Mouse (Mus musculus) spleen, embryonic (tissue): Measurements from ENCODE around the gene Lmo3.

ENCODE experiments used
- CTCF ChIA-PET: fragments of 350-600 bp; sonication (Branson Sonifier 250); formaldehyde crosslinking; loops from one replicate; lab custom pipeline; 2022; lab: Charles Lee

Gene Lmo3

DNA sequence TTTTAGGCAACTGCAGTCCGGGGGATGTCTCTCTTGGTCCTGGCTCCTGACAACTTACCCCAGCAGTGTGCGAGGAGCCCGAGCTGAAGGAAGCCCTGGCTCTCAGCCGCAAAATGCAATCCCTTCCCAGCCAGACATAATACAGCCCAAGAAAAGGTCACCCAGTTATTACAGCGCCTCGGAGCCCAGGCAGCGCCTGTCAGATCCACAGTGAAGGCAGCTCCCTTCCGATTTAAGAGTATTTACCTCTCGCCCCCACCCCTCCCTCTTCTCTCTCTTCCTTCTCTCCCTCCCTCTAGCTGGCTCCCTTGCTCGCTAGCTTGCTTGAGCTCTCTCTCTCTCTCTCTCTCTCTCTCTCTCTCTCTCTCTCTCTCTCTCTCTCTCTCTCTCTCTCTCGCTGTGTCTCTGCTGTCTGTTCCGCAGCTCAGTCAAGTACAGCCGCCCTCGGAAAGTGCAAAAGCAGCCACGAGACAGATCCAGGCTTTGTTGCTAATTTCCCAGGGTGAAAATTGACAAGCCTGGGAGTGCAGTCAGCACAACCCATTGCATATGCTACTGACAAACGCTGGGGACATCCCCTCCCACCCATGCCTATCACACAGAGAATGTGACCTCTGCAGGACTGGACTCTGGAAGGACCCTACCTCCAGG lies 159.0 kb downstream of the Lmo3 start:
- CTCF ChIA-PET: no interaction called here

DNA sequence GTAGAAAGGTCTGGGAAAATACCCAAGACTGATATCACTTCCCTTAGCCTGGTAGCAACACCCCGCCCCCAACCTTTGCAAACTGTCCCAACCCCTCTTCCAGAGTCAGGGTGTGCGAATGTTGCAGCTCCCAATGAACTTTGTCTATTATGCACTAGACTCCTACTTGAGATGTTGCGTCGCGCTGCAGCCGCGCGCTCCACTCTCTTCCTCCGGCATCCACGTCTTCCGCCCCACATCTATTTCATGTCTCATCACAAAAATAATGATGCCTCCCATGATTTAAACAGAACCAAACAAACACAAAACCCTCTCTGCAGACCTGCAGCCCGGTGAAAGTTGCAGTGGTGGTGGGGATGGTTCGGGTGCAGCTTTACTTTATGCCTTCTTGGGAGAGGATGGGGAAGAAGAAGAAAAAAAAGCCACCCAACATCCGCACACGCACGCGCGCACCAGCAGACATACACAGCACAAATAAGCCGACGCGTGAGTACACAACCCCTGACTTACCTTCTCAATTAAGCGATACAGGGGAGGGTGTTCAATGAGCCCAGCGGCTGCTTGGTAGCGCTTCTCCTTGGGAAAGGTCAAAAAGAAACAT lies 159.7 kb downstream of the Lmo3 start:
- CTCF ChIA-PET: no interaction called here

DNA sequence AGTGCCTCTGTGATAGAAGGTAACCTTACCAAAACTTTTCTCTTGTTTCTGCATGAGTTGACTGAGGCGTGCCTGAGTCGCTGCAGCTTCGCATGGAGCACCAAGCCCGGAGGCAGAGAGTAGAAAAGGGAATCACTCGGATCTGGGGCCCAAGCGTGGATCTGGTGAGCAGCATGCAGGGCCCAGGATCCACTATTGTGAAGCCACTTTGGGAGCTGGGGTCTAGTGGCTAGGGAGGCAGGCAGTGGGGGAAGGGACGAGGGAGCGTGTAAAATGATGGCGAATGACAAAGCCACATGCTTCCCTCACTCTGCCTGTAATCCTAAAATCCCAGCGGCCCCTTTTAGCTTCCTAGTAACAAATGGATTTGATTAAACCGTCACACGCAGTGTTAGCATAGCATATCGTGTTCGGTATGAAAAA lies 160.6 kb downstream of the Lmo3 start:
- CTCF ChIA-PET: no interaction called here

DNA sequence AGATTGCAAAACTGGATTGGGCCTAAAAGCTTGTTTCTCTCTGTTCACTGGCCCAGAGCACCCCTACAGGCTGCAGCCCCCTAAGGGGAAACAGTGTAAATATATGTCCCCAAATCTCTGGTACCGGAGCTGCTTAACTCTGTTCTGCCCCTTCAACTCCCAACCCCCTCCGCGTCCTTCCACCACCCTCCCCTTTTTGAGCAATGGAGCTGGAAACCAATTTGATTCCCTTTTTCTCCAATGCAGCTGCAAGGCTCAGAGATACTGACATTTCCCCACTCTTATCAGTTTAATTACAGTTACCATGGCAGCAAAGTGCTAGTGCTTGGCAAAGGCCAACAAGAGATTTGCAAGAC lies 161.3 kb downstream of the Lmo3 start:
- CTCF ChIA-PET: interaction anchor here (0.7 kb wide), 1 partner anchor 42 kb away, joined by 4 read pairs; no protein-coding TSS in a partner anchor

DNA sequence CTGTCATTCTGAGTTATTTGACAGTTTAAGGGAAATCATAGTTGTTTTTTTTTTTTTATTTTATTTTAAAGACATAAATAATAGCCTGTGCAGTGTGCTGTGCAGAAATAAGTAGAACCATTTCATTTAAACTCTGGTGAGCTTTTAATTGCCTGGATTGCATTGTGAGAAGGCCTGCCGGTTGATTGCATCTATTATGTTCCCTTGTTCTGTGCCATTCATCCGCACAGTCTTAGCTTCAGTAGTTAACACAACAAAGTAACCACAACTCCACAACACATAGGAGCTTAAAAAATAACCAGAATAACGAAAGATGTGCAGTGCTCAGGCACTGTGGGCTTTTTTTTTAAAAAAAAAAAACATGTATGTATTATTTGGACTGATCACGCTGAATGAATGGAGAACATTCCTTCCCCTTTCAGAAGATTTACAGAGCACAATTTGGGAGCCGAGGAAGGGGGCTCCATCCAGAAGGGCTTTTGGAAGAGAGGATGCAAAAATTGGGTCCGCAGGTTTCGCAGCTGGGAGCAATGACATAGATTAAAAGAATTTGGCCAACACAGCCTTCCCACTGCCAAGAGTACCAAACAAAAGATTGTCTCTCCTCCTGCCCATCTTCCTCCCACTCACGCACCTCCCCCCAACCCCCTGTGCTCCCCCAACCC lies 161.8 kb downstream of the Lmo3 start:
- CTCF ChIA-PET: interaction anchor here (0.6 to 0.7 kb wide), 2 partner anchors 11 to 42 kb away, joined by 4 to 7 read pairs; no protein-coding TSS in a partner anchor

DNA sequence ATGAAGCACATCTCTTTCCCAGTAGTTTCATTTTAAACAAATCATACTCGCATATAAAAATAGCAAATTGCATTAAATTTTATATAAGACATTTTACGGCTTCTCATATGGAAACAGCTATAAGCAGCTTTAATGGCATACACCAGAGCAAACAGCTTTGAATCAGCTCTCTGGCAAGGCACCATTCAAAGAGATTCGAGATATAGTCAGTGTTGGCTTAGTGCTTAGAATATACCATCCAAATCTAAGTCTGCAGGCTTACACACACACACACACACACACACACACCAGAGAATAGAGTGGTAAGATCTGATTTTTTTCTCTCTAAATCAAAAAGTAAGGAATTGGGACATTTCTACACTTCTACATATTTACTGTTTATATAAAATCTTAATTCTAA lies 169.7 kb downstream of the Lmo3 start:
- CTCF ChIA-PET: no interaction called here

DNA sequence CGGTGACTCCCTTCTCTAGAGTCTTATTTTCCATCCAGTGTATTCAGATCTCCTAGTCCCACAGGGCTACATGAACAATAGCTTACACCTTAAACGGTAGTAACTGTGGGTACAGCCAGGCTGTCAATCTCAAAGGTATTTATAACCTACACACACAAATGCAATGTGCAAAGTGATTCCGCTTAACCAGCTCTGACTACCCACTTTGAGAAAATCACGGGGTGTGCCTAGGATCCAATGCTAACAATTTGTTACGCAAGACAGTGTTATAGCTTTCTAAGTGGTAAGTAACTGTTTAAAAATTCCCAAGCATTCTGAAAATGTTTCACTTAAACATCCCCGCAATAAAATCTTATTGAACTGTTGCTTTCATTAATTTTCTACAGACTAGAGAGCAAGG lies 179.7 kb downstream of the Lmo3 start:
- CTCF ChIA-PET: no interaction called here

DNA sequence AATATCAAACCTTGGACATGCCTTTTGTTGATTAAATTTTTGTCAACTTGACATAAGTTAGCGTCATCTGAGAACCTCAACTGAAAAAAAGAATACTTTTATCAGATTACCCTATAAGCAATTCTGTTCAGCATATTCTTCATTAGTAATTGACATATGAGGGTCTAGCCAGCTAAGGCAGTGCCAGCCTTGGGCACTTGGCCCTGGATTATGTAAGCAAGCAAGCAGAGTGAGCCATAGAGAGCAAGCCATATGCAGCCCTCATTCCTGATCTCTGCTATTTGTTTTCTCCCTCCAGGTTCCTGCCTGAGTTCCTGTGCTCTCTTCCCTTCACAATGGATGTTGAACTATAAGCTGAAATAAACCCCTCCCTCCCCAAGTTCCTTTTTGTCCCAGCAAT lies 182.9 kb downstream of the Lmo3 start:
- CTCF ChIA-PET: no interaction called here

DNA sequence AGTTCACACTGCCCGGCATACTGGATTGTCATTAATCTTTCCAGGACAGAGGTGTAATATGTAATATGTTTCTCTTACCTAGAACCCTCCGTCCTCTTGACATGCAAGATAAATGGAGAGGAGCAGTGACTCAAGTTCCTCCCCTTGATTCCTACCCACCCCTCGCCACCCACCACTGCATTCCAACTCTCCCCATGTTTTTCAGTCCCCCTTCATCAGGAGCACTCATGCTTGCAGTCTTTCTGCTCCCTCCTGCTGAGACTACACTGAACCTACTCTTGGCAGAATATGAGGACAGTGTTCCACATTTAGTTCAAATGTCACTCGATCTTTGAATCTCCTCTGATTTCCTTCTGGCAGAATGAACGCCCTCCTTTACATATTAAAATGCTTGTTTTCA lies 190.7 kb downstream of the Lmo3 start:
- CTCF ChIA-PET: no interaction called here

DNA sequence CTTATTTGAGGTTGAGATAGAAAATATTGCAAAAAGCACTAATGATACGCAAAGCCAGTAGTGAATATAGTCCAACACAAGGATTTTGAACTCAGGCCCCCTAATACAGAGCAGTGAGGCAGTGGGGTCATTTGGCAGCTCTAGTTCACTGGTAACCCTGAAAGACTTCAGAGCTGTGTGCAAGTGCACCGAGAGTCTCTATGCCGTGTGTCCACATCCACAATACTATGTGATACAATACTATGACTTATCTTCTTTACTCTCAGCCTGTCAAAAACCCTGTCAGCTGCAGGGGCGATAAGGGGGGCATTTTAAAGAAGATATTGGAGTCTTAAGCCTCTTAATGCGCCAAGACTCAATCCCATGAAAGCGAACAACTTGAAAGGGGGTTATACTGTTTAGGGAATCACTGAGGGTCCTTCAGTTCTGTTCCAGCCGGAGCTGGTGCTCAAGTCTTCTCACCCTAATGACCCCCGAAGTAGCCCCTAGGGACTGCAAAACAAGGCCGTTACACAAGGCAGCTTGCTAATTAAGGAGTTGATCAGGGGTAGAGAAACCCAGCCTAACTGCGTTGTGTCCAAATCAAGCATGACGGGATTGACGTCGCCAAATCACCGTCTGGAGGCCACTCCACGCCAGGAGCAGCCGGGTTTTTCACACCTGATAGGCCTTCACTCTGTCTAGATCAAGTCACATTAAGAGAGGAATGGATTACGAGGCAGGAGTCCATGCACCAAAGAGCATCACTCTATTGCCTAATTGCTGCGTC lies 193.4 kb downstream of the Lmo3 start:
- CTCF ChIA-PET: no interaction called here

DNA sequence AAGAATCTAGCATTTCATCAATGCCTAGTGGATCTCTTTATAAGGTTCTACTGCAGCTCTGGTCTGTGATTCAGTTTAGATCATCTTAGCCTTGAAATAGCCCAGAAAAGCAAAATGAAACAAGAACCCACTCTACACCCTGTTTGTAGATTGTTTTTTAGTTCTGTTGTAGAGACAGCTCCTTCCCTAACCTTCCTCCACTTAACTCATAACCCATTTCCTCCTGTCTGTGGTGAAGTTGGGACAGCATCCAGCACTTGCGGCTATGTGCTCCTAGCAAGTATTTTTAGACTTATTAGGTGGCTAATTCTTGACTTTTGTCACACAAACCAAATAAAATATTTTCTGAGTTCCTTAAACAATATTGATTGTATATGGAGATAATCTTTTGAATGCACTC lies 198.6 kb downstream of the Lmo3 start:
- CTCF ChIA-PET: interaction anchor here (0.7 kb wide), 1 partner anchor 1679 kb away, joined by 5 read pairs; no protein-coding TSS in a partner anchor

DNA sequence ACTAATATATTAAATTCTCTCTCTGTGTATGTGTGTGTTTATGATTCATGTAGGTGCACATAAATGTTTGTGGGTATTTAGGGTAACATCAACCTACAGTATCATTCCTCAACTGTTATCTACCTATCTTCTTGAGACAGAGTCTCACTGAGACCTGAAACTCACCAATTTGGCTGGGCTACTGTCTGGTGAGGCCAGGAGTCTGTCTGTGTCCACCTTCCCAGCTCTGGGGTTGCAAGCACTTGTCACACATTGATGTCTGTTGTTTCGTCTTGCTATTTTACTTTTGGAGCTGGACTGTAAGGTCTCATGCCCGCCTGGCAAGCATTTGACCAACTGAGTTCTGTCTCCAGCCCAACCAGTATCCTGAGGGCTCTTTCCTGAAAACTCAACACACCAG lies 210.6 kb downstream of the Lmo3 start:
- CTCF ChIA-PET: no interaction called here

DNA sequence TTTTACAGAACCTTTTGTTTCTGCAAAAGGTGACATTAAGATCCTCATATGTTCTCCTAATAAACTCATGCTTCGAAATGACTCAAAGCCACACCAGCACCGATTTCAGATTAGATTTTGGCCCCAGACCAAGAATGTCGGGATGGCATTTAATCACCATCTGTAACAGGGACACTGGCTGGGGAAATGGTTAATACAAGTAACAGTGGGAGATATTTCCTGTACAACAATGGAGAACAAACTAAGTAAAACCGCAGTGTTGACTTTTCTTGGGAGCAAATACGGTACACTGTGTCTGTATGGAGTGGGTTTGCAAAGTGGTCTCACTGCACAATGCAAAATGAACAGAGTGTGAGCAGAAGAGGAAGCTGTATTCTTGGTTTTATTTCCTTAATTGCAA lies 217.7 kb downstream of the Lmo3 start:
- CTCF ChIA-PET: no interaction called here

DNA sequence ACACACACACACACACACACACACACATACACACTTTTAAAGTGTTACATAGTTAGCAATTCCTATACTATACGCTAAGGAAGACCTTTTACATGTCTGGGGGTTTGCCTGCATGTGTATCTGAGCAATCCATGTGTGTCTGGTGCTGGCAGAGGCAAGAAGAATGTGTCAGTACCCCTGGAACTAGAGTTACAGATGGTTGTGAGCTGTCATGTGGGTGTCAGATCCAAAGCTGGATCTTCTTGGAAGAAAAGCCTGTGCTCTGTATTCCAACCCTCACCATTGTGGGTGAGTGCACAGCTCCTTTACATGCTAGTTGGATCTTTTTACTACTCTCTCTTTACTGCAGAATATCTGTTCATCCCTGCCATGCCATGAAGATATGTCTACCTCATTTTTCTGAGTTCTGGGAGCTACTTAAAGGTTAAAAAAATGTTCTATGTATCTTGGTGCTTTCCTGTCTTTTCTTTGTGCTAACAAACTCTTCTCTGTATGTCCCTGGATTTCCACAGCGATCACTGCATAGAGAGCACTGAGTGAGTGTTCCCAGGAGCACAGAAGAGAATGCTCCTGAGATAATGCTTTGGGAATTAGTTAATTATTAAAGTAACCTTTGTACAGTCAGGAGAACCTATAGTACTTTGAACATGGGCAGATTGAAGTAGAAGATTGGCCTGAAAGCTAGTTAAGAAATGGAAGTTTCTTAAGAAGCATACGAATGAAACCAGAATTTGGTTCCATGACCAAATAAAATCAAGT lies 231.0 kb downstream of the Lmo3 start:
- CTCF ChIA-PET: no interaction called here

DNA sequence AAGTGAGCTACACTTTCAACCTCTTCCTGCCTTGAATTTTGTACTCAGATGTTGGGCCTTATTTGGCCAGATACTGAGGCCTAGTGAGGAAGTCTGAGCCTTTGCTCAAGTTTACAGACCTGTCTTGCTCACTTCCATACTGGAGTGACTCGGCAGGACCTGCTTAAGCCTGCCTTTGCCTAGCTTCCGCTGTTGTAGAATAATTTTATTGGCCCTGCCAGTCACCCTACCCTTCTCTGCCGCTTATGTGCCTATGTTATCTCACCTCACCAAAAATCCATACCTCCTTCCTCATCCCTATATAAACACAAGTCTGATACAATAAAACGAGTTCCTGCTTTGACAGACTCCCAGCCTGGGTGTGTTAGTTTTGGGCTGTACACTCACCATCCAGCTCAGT lies 235.2 kb downstream of the Lmo3 start:
- CTCF ChIA-PET: no interaction called here

DNA sequence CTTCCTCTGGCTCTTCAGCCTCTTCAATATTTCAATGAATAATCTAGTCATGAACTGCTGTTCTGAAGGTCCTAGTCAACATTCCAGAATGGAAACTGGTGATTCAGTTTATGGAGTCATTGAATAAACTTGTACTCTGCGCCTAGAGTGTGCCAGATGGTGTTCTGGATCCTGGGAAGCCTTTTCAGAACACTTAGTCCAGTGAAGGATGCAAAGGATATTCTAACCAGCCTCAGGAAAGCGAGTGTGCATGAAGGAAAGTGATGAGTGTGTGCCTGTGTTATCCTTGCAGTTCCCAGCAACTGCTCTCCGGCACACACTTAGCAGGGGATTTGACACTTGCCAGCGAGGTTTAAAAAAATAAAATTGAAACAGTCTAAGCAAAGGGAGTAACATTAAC lies 245.9 kb downstream of the Lmo3 start:
- CTCF ChIA-PET: no interaction called here

DNA sequence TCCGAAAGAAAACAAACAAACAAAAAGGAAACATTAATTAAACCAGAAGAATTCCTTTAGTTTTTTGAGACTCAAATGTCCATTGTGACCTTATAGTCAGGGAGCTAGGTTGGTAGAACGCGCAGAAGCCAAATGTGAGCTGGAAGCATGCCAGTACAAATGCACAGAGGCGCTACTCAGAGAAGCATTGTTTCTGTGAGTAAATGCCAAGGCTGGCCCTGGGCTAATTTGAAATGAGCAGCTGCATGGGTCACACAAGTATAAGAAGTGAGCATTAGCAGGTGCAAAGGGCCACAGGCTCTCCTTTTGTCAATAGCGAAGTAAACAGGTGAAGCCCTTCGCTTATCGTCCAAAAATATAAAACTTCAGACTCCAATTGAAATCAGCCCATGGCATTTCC lies 247.8 kb downstream of the Lmo3 start:
- CTCF ChIA-PET: no interaction called here

DNA sequence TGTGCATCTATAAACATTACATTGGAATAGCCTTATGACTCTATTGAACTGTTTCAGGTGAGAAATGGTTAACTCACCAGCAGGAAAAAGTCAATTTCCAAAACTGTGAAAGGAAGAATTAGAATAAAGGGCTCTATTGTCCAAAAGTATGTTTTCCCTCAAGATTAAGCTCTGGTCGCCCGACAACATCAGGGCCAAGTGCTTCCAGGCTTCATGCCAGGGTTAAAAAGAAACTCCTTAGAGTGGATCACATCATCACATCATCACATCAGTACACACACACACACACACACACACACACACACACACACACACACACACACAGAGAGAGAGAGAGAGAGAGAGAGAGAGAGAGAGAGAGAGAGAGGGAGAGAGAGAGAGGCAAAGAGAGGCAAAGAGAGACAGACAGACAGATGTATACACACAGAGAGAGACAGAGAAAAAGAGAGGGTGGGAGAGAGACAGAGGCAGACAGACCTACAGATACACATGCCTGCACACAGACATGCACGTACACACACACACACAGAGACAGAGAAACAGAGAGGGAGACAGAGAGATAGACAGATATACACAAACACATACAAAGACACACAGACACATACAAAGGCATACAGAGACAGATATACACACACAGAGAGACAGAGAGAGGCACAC lies 255.9 kb downstream of the Lmo3 start:
- CTCF ChIA-PET: no interaction called here

DNA sequence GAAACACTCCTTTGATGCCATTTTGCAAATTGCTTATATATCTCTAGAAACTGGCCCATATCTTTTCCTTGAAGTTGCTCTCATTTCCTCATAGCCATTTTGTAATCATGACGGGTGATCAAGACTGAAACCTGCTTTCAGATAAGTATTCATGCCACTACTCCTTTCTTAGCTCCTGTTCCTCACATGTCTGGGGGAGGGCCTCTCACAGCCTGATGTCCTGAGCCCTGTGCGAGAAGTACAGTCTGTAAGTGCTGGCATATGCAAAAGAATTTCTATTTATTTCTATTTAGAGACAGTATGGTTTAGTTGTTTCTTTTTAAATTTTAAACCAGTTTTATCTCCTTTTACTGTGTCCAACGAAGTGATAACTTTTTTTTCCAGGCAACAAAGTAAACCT lies 256.6 kb downstream of the Lmo3 start:
- CTCF ChIA-PET: no interaction called here

DNA sequence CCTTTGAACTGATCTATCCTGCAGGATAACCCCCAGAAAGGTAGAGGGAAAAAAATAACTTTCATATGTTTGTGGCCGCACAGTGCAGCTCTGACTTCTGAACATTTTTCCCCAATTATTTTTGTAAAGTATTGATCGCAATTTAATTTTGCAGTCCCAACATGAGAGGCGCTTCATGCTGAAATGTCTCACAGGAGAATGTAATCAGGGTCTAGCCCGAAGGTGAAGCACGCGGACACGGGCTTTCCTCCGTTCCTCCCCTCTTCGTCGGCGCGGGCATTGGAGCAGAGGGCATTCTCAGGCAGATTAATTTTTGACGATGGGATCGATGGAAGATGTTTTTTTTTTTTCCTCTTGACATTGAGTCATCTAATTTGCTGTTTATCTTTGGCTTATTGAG lies 258.4 kb downstream of the Lmo3 start:
- CTCF ChIA-PET: no interaction called here

DNA sequence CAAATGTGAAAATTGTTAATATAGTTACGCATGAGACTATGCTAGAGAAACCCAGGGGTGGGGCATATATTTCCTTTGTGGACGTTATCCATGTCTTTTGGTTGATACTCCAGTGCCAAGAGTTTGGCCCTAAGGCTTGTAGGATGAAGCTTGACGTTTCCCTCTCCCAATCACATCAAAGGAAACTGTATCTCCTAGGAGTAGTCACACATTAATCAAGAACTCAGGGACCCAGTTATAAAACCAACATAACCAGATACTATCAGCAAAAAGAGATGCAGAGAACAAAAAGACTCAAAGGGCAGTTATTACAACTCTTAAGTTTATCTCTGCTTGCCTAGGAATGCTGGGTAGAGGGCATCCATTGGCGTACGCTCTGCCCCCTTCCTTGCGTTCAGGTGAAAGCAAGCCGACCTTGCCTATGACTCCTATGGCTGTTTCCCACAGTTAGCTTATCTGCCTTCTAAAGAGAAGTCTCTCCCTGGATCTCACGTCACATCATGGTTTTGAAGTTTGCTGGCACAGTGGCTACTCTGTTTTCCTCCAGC lies 261.5 kb downstream of the Lmo3 start:
- CTCF ChIA-PET: no interaction called here
